Mouse (Mus musculus) layer of hippocampus, adult 2 months (tissue): ENCODE measurements around the gene Klhl21. TPM values are rescaled to one million over a fixed set of nuclear protein-coding genes. Genes with fewer than 3 reads are reported as not detected.
A peak's percentile ranks its signal among the peaks of the same experiment; 100 is the strongest.
"Not testable (repeated sequence)": the region's sequence is repeated elsewhere in the genome, so short reads cannot be mapped to it uniquely, and the experiment has no call there.

ENCODE experiments used
- DNase-seq, 2 experiments: peaks; one replicate each; pipeline ENCODE4 v3.0.0; 2022; ENCODE audit warnings: low spot score in 2 of 2
- H3K27ac ChIP-seq: fragments of 200-600 bp; 2 replicates; pipeline ENCODE4 v1.8.1; 2022
- H3K4me3 ChIP-seq: fragments of 200-600 bp; 2 replicates; pipeline ENCODE4 v1.8.1; 2022; ENCODE audit warnings: mild to moderate bottlenecking
- CTCF ChIP-seq: fragments of 200-600 bp; conservative IDR thresholded peaks from 2 replicates; pipeline ENCODE4 v1.8.1; 2022; ENCODE audit warnings: antibody characterized with exemption, mild to moderate bottlenecking, moderate library complexity
- total RNA-seq, 2 experiments: library from RNA; stranded (reverse); gene quantifications; 2 replicates each; pipeline ENCODE4 v1.2.3; 2021

Gene Klhl21
- total RNA-seq, 2 experiments from 2014 or later = 19.4 to 23.2 TPM

DNA sequence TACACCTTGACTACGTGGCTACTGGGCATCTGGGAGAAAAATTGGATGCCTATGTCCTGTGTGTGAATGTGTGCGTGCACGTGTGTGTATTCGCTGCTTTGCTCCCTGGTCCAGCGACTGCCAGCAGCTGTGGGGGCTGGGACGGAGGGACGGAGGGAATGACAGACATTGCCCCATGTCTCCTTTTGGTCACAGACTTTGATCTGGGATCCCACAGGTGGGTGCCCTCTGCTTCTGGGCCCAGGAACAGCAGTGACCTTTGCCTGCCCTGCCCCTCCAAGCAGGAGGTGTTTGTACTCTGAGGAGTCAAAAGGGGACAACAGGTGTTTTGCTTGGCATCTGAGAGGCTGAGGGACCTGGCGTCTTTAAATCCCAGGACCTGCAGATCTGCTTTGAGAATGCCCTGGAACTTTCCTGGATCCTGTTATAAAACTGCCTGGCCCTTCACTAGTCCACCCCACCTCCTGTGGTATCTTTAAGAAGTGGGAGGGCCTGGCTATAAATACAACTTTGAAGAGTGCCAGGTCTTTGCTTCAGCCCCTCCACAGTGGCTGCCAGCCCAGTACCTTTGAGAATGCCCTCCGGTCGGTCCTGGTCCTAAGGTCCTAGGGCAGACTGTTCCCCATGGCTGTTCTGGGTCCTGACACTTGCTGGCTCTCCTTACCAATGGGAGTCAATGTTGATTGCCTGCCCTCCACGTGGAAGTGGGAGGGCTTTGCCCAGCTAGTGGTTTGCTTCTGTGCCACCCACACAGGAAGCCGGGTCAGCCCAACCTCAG, 4.6 kb downstream of the Klhl21 start:
- no peak overlapping the region for H3K27ac ChIP-seq
- no peak for TF ChIP-seq CTCF
- H3K4me3 ChIP-seq = no peak overlapping the region
- DNase-seq = no peak

GRCm38 (mm10) chr4:152019073-152019472, 10.5 kb downstream of the Klhl21 start:
- H3K4me3 ChIP-seq = no peak overlapping the region
- TF ChIP-seq CTCF = no peak
- no peak overlapping the region for H3K27ac ChIP-seq
- no peak for DNase-seq

GRCm38 (mm10) chr4:152020024-152020423, 11.4 kb downstream of the Klhl21 start:
- DNase-seq = no peak
- Histone ChIP-seq H3K4me3 (no peak overlapping the region), H3K27ac (no peak overlapping the region)
- TF ChIP-seq CTCF = no peak

- DNase-seq = no peak
- Histone ChIP-seq H3K4me3 (no peak overlapping the region), H3K27ac (no peak overlapping the region)
- 0 out of 2 replicates have a peak, but pooled peaks have one; percentile 4 for TF ChIP-seq CTCF
Measured at GRCm38 (mm10) chr4:152021568-152022097, 13.0 kb downstream of the Klhl21 start.

GRCm38 (mm10) chr4:152022506-152022905, 13.9 kb downstream of the Klhl21 start:
- no peak for DNase-seq
- no peak overlapping the region for H3K4me3 ChIP-seq
- no peak overlapping the region for H3K27ac ChIP-seq
- TF ChIP-seq CTCF = no peak

DNA sequence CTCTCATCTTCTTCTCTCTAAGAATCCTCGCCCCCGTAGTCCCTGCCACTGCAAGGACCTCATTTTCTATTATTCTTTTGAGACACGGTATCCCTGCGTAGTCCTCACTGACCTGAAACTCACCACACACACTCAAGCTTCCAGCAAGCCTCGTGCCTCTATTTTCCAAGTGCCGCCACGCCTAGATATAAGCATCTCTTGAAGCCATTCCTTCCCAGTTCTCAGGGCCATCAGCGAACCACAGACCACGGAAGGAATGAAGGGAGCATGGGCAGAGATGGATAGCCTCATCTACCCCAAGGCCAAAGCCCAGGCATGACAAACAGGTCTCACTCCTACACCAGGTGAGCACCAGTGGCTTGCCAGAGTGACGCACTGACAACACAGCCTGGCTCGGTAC, 15.9 kb downstream of the Klhl21 start:
- no peak for TF ChIP-seq CTCF
- no peak overlapping the region for H3K4me3 ChIP-seq
- H3K27ac ChIP-seq = no peak overlapping the region
- no peak for DNase-seq

DNA sequence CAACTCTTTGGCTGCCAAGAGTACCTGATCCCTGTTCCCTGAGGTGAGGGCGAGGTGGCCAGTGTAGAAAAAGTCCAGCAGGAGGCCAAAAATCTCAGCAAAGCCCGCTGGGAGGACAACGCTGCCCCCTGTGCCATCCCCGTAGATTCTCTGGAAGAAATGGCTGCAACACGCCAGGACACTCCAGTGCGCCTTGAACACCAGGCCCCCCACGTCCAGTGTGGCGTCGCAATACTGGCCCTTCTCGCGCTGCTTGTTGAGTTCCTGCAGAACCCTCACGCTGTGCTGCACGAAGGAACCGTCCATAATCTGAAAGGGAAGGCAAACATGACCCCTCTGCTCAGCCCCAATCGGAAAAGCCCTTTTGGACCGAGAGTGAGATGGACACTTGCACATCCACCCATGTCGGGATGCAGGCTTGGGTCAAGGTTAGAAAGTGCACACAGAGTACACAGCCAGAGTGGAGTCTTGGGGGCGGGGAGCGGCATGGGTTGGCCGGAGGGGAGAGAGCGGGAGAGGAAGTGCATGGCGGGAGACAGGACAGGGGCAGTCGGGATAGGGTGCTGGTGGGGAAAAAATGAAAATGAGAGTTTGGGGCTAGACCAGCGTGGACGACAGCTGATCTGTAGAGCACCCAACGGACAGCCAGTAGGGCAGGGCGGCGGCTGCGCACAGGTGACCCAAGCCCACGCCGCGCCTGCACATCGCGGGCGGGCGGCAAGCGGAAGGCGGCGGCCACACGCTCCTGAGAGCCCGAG, 18.3 kb downstream of the Klhl21 start:
- DNase-seq = peak in 1 of 2 experiments; percentile 30
- Histone ChIP-seq H3K27ac (peak overlapping the region; percentile 92), H3K4me3 (peak overlapping the region; percentile 85)
- no peak for TF ChIP-seq CTCF

DNA sequence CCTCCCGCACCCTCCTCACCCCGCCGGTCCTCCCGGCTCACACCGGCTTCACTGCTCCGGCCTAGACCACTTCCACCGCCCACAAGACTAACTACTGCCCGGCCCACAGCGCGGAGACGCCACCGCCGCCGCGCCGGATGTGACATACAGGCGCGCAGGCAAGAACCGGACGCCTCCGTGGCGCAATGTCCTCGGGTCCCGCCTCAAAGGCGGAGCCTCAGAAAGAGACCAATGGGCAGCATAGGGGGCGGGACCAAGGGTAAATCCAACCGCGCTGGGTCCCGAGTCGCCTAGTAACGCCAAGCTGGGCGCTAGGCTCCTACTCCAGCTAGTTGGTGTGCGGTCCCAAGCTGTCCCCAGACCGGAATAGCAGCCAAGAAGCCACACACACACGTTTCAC, 18.9 kb downstream of the Klhl21 start, which contains the start of gene Zbtb48:
TSS of gene Zbtb48 (minus strand) at position 148 of the 400 bp plus-strand sequence.
- Histone ChIP-seq H3K4me3 (peak within 1 kb of the TSS; percentile 85), H3K27ac (peak within 1 kb of the TSS; percentile 92)
- no peak for TF ChIP-seq CTCF
- peak; percentile 96 to 98 for DNase-seq

GRCm38 (mm10) chr4:152028456-152028855, 19.9 kb downstream of the Klhl21 start:
- peak overlapping the region; percentile 85 for H3K4me3 ChIP-seq
- DNase-seq = no peak
- no peak for TF ChIP-seq CTCF
- no peak overlapping the region for H3K27ac ChIP-seq

- DNase-seq = no peak
- peak; percentile 70 for TF ChIP-seq CTCF
- Histone ChIP-seq H3K4me3 (no peak overlapping the region; the same call in 1 of the 2 replicates), H3K27ac (no peak overlapping the region)
Measured at GRCm38 (mm10) chr4:152029087-152029486, 20.5 kb downstream of the Klhl21 start.

GRCm38 (mm10) chr4:152029997-152030396, 21.4 kb downstream of the Klhl21 start:
- H3K4me3 ChIP-seq = no peak overlapping the region; the same call in 1 of the 2 replicates
- H3K27ac ChIP-seq = no peak overlapping the region
- peak; percentile 54 for TF ChIP-seq CTCF
- no peak for DNase-seq

GRCm38 (mm10) chr4:152032922-152033321, 24.3 kb downstream of the Klhl21 start:
- no peak for DNase-seq
- Histone ChIP-seq H3K27ac (no peak overlapping the region), H3K4me3 (no peak overlapping the region)
- TF ChIP-seq CTCF = no peak

DNA sequence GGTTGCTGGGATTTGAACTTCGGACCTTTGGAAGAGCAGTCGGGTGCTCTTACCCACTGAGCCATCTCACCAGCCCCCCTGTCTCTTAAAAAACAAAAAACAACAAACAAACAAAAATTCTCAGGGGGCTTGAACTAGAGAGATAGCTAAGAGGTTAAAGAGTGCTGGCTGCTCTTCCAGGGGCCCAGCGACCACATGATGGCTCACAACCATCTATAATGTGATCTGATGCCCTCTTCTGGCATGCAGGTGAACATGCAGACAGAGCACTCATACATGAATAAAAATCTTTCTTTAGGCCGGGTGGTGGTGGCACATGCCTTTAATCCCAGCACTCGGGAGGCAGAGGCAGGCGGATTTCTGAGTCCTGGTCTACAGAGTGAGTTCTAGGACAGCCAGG, 27.9 kb downstream of the Klhl21 start:
- not testable (repeated sequence) for DNase-seq, H3K4me3 ChIP-seq, H3K27ac ChIP-seq
- TF ChIP-seq CTCF = peak; percentile 56
